Mouse (Mus musculus) lung, postnatal 0 days (tissue): Measurements from ENCODE around the gene Bcr.

Experiments
- CTCF ChIP-seq: IDR thresholded peaks from 2 replicates; pipeline ENCODE4 v1.5.1; 2016; ENCODE audit warnings: antibody characterized with exemption, mild to moderate bottlenecking
- EP300 ChIP-seq: IDR thresholded peaks from 2 replicates; pipeline ENCODE4 v1.6.1; 2016; ENCODE audit warnings: antibody characterized with exemption, mild to moderate bottlenecking, control low read depth

GRCm38 (mm10) chr10:75030234-75030633, 30.2 kb upstream of the Bcr start:
- no peak for TF ChIP-seq CTCF
- no peak for TF ChIP-seq EP300
